Mouse (Mus musculus) lung, adult 2 months (tissue): ENCODE measurements around the gene Adgrf1.

Source experiments
- CTCF ChIP-seq: fragments of 200-500 bp; IDR thresholded peaks from 2 replicates; pipeline ENCODE4 v1.5.1; 2011; ENCODE audit warnings: mild to moderate bottlenecking, low read length, control low read depth; ENCODE audit not compliant: insufficient read depth
- POLR2A ChIP-seq: fragments of 200-500 bp; IDR thresholded peaks from 2 replicates; pipeline ENCODE4 v1.6.1; 2011; ENCODE audit warnings: low read depth, mild to moderate bottlenecking, control low read depth, low read length, borderline replicate concordance; ENCODE audit errors: extremely low read depth

DNA sequence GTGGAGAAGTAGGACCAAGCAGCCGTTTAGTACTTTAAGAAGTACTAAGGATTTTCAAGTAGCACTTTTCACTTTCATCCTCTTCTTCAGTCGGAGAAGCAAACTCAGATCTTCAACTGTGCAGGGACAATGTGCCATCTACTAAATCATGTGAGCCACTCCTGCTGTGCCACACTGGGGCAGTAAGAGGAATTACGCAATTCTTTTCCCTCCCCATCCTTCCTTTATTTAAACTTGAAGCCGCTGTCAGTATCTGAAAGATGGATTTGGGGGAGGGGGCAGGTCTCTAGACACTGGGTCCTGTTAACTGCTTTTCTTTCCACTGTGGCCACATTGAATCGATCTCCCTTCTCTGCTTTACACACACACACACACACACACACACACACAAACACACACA lies 62.6 kb downstream of the Adgrf1 start:
- TF ChIP-seq CTCF (no peak), POLR2A (no peak)
